Mouse (Mus musculus) kidney, postnatal 10 days (tissue): ENCODE data around the gene Ogg1.

ENCODE experiments used
- DNase-seq: peaks from one replicate; pipeline ENCODE4 v3.0.0; 2021; ENCODE audit warnings: mixed read lengths

Ogg1 gene

GRCm38 (mm10) chr6:113373491-113373890, 46.7 kb downstream of the Ogg1 start:
- DNase-seq = no peak

- DNase-seq = no peak
These were observed 50.4 kb downstream of the Ogg1 start for GRCm38 (mm10) chr6:113377172-113377495.

GRCm38 (mm10) chr6:113377496-113378385, 51.0 kb downstream of the Ogg1 start, which contains the start of the genes Tada3 and Arpc4:
Tada3 (minus strand) TSS chr6:113377883.
Arpc4 (plus strand) TSS chr6:113378115.
- peak; percentile 95 for DNase-seq

GRCm38 (mm10) chr6:113379246-113379645, 52.5 kb downstream of the Ogg1 start:
- no peak for DNase-seq

GRCm38 (mm10) chr6:113380480-113380879, 53.7 kb downstream of the Ogg1 start:
- DNase-seq = peak; percentile 33

GRCm38 (mm10) chr6:113384351-113384927, 57.7 kb downstream of the Ogg1 start:
- DNase-seq = no peak
